Mouse (Mus musculus): Measurements from ENCODE around the gene Atl1.

Gene Atl1

GRCm38 (mm10) chr12:69947502-69947901 is 55.1 kb downstream of the Atl1 start:
- DNase-seq: no peak

GRCm38 (mm10) chr12:69957378-69957777 is 65.0 kb downstream of the Atl1 start:
- no peak for DNase-seq

- DNase-seq: peak; percentile 54 to 83
Observed at GRCm38 (mm10) chr12:69962468-69962867, 70.1 kb downstream of the Atl1 start.

GRCm38 (mm10) chr12:69963141-69963540 is 70.7 kb downstream of the Atl1 start:
- no peak for DNase-seq

- DNase-seq: no peak
Observed at GRCm38 (mm10) chr12:69965644-69966043, 73.2 kb downstream of the Atl1 start.

- peak in 1 of 2 experiments; percentile 15 for DNase-seq
Observed at GRCm38 (mm10) chr12:69966071-69966470, 73.7 kb downstream of the Atl1 start.

GRCm38 (mm10) chr12:69967112-69967511 is 74.7 kb downstream of the Atl1 start:
- no peak for DNase-seq

- DNase-seq: no peak
Observed at GRCm38 (mm10) chr12:69968154-69968553, 75.7 kb downstream of the Atl1 start.

- DNase-seq: no peak
Observed at GRCm38 (mm10) chr12:69973666-69974065, 81.3 kb downstream of the Atl1 start.

- DNase-seq: no peak
Observed at GRCm38 (mm10) chr12:69976688-69977087, 84.3 kb downstream of the Atl1 start.

GRCm38 (mm10) chr12:69977376-69977998 is 85.1 kb downstream of the Atl1 start:
- DNase-seq: peak in 1 of 2 experiments; percentile 49

GRCm38 (mm10) chr12:69982874-69983273 is 90.5 kb downstream of the Atl1 start:
- DNase-seq: no peak

GRCm38 (mm10) chr12:69985546-69985945 is 93.1 kb downstream of the Atl1 start:
- no peak for DNase-seq

- DNase-seq: peak in 1 of 2 experiments; percentile 10
Observed at GRCm38 (mm10) chr12:69986241-69986762, 93.9 kb downstream of the Atl1 start.

- peak; percentile 86 to 88 for DNase-seq
Observed at GRCm38 (mm10) chr12:69986786-69987497, 94.5 kb downstream of the Atl1 start, which contains the start of gene Sav1. Sav1 (minus strand) TSS chr12:69987002.

GRCm38 (mm10) chr12:69995382-69995781 is 103.0 kb downstream of the Atl1 start:
- DNase-seq: no peak

GRCm38 (mm10) chr12:69998186-69998983 is 106.0 kb downstream of the Atl1 start:
- DNase-seq: no peak

GRCm38 (mm10) chr12:70005103-70005502 is 112.7 kb downstream of the Atl1 start:
- DNase-seq: no peak

- no peak for DNase-seq
Observed at GRCm38 (mm10) chr12:70010356-70010755, 117.9 kb downstream of the Atl1 start.

- no peak for DNase-seq
Observed at GRCm38 (mm10) chr12:70011681-70012080, 119.3 kb downstream of the Atl1 start.

- no peak for DNase-seq
Observed at GRCm38 (mm10) chr12:70015936-70016335, 123.5 kb downstream of the Atl1 start.
